Mouse (Mus musculus) small intestine, adult 2 months (tissue): ENCODE measurements at regions not wholly inside any gene's neighbourhood (a gene's known extent, or its start where the extent isn't known, plus 50 kb on each side); places are given as distances from the start of the nearest gene placed in this dataset.

Experiments
- CTCF ChIP-seq: fragments of 200-500 bp; IDR thresholded peaks from 2 replicates; pipeline ENCODE4 v1.5.1; 2012; ENCODE audit warnings: low read depth, mild to moderate bottlenecking, control low read depth, inconsistent platforms, low read length, moderate library complexity, mixed read lengths; ENCODE audit not compliant: insufficient replicate concordance, insufficient read length; ENCODE audit errors: extremely low read depth
- POLR2A ChIP-seq: fragments of 200-500 bp; IDR thresholded peaks from 2 replicates; pipeline ENCODE4 v1.6.1; 2012; ENCODE audit warnings: low read depth, mild to moderate bottlenecking, control low read depth, inconsistent platforms, low read length, moderate library complexity

DNA sequence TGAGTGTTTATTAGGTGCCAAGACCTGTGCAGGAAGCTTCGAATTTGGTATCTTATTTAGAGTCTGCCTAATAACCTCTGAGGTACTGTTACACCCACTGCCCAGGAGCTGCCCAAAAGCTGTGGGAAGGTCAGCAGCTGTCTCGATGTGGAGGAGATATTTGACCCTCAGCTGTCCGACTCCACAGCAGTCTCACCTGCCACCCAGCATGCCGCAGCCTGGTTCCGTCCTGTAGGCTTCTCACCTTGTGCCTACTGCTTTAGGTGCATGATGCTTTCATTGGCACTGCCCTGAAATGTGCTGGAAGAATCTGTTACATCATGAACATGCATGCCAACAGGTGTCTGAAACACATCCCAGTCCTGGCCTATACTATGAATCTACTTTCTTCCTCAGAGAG lies 444.9 kb upstream of the Gm765 start:
- TF ChIP-seq POLR2A, result no peak
- TF ChIP-seq CTCF, result no peak
